Mouse (Mus musculus) brain, adult 2 months (tissue): ENCODE results near the gene Git2.

ENCODE experiments used
- DNase-seq: peaks from one replicate; pipeline ENCODE4 v3.0.0; 2011; ENCODE audit warnings: low read depth, low spot score

The Git2 gene

DNA sequence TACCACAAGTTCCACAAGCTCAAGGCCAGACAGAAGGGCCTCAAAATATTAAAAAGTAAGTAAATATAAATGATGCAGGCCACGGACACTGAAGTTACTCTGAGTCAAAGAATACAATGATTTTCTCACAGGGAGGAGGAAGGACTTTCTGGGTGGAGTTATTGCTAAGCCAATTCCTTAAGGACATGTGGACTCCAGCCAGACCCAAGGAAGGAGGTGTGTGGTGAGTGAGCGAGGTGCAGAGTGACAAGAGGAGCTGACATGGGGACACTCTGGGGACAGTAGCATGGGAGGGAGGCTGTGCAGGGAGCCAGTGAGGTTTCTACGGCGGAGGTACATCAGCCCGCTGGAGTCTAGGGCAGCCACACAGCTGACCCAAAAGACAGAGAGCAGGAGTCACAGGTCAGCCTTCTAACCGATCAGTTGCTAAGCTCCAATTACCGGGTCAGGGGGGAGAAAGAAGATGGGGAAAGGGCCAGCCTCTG is 88.5 kb downstream of the Git2 start:
- DNase-seq: no peak

GRCm38 (mm10) chr5:114685986-114686385 is 89.3 kb downstream of the Git2 start:
- DNase-seq: no peak

- DNase-seq: peak; percentile 84
These were observed 93.6 kb downstream of the Git2 start for GRCm38 (mm10) chr5:114681717-114682116.

GRCm38 (mm10) chr5:114680676-114681285 is 94.5 kb downstream of the Git2 start:
- no peak for DNase-seq

GRCm38 (mm10) chr5:114679841-114680591 is 95.3 kb downstream of the Git2 start:
- DNase-seq: peak; percentile 90
